In genomic region chr12:29998895-29999294, GRCm38 (mm10) we compare ENCODE assay signal across 25 mouse cellular contexts.
DNase-seq lines count a peak whose midpoint lies in the region; ATAC-seq and TF ChIP-seq lines count a peak whose summit lies in the region.
"Had no signal": no experiment of that assay in that cellular context is flagged by ENCODE, and none has a peak within 500 bp of the region (broad histone marks: within the 10 kb centered on the region; RNA-seq: fewer than 3 reads in every experiment).

No protein-coding gene starts in this region.

- H3K4me1 ChIP-seq in lung, postnatal 0 days (ENCODE audit: insufficient read depth, low read depth, low read length) = no peaks in the 10 kb centered on the region
- peaks cover 9% of the 10 kb centered on the region for H3K4me1 ChIP-seq in embryonic fibroblast, embryonic 13.5 days (ENCODE audit: control insufficient read depth, insufficient read depth, low read length)
- H3K4me1 ChIP-seq in forebrain, embryonic 16.5 days (replicated peaks; ENCODE audit: control insufficient read depth, insufficient read depth, low read length) = peaks cover 5% of the 10 kb centered on the region
- H3K4me1 ChIP-seq: embryonic facial prominence, embryonic 10.5 days; embryonic facial prominence, embryonic 12.5 days had no signal

- no peak overlapping the region for H3K9ac ChIP-seq in lung, postnatal 0 days (replicated peaks; ENCODE audit: low read depth)
- H3K9ac ChIP-seq in forebrain, embryonic 16.5 days (replicated peaks; ENCODE audit: low read depth, low read length) = no peak overlapping the region
- H3K9ac ChIP-seq: embryonic facial prominence, embryonic 12.5 days; forebrain, embryonic 13.5 days; forebrain, embryonic 15.5 days had no signal

- peak; percentile 45; the same call in 1 of the 2 replicates for TF ChIP-seq EP300 in lung, postnatal 0 days (IDR thresholded peaks at IDR 0.05)

- H3K9me3 ChIP-seq in lung, postnatal 0 days (ENCODE audit: low read length) = no peaks in the 10 kb centered on the region
- H3K9me3 ChIP-seq in forebrain, embryonic 16.5 days (ENCODE audit: control insufficient read depth, low read length) = no peaks in the 10 kb centered on the region
- H3K9me3 ChIP-seq: embryonic facial prominence, embryonic 10.5 days; embryonic facial prominence, embryonic 12.5 days; forebrain, embryonic 13.5 days; forebrain, embryonic 15.5 days had no signal

- TF ChIP-seq CTCF in lung, postnatal 0 days (IDR thresholded peaks at IDR 0.05) = no peak
- TF ChIP-seq CTCF in embryonic fibroblast, embryonic 13.5 days (IDR thresholded peaks at IDR 0.05; ENCODE audit: borderline replicate concordance, insufficient read depth, low read length) = no peak

- TF ChIP-seq POLR2A in embryonic fibroblast, embryonic 13.5 days (IDR thresholded peaks at IDR 0.05; ENCODE audit: low read depth, low read length) = no peak

- H3K27me3 ChIP-seq in lung, postnatal 0 days (replicated peaks; ENCODE audit: insufficient read depth, low read length) = no peaks in the 10 kb centered on the region
- no peaks in the 10 kb centered on the region for H3K27me3 ChIP-seq in forebrain, embryonic 16.5 days (replicated peaks; ENCODE audit: control insufficient read depth, insufficient read depth, low read length)
- H3K27me3 ChIP-seq: CH12.LX; embryonic facial prominence, embryonic 12.5 days; forebrain, embryonic 13.5 days; forebrain, embryonic 15.5 days had no signal

- peak; percentile 28 for DNase-seq in lung, postnatal 0 days (ENCODE audit: low spot score)
- DNase-seq in lung, postnatal 4 days = no peak
- DNase-seq in NIH3T3 (ENCODE audit: low read depth) = peak; percentile 40
- DNase-seq in layer of hippocampus, adult 9-11 months = no peak
- DNase-seq in heart, adult 11 months = no peak
- DNase-seq: adrenal gland, adult 8-10 months; adrenal gland, postnatal 14 days; adrenal gland, postnatal 36 days; B cell, adult 2 months; cerebellum, adult 11-12 months; cerebellum, adult 2 months; cerebellum, adult 9-10 months; cerebellum, postnatal 10 days; cerebellum, postnatal 25 days had no signal

- H3K4me2 ChIP-seq in lung, postnatal 0 days (replicated peaks; ENCODE audit: low read depth, low read length) = no peak overlapping the region
- no peak overlapping the region for H3K4me2 ChIP-seq in forebrain, embryonic 16.5 days (ENCODE audit: low read length)
- H3K4me2 ChIP-seq: embryonic facial prominence, embryonic 12.5 days; forebrain, embryonic 13.5 days; forebrain, embryonic 15.5 days had no signal

- no peak overlapping the region for H3K4me3 ChIP-seq in lung, postnatal 0 days (ENCODE audit: low read depth, low read length)
- H3K4me3 ChIP-seq in embryonic fibroblast, embryonic 13.5 days (ENCODE audit: insufficient read depth, low read length) = no peak overlapping the region
- H3K4me3 ChIP-seq in forebrain, embryonic 16.5 days (replicated peaks; ENCODE audit: low read length) = no peak overlapping the region
- H3K4me3 ChIP-seq: embryonic facial prominence, embryonic 10.5 days; embryonic facial prominence, embryonic 12.5 days; erythroblast, embryonic 14.5 days; forebrain, embryonic 13.5 days; forebrain, embryonic 15.5 days had no signal

- peak; percentile 54 for ATAC-seq in lung, postnatal 0 days
- no peak for ATAC-seq in forebrain, embryonic 16.5 days
- ATAC-seq: activated CD4-positive, CD25-positive, alpha-beta regulatory T cell, adult 4 months; CD4-positive, CD25-positive, alpha-beta regulatory T cell, adult 4 months; forebrain, embryonic 13.5 days; forebrain, embryonic 15.5 days had no signal

- 75% methylated on average over 5 of the region's 5 CpGs for WGBS in lung, postnatal 0 days
- 90% methylated on average over 5 of the region's 5 CpGs for WGBS in forebrain, embryonic 16.5 days

- no peak overlapping the region for H3K27ac ChIP-seq in lung, postnatal 0 days (ENCODE audit: low read length)
- H3K27ac ChIP-seq in embryonic fibroblast, embryonic 13.5 days (ENCODE audit: insufficient read depth, low read length) = peak overlapping the region; percentile 70
- H3K27ac ChIP-seq in forebrain, embryonic 16.5 days (ENCODE audit: low read length) = no peak overlapping the region
- H3K27ac ChIP-seq: embryonic facial prominence, embryonic 10.5 days; embryonic facial prominence, embryonic 12.5 days; forebrain, embryonic 13.5 days; forebrain, embryonic 15.5 days had no signal

- peaks cover 34% of the 10 kb centered on the region for H3K36me3 ChIP-seq in lung, postnatal 0 days (ENCODE audit: insufficient read depth, low read length)
- H3K36me3 ChIP-seq in forebrain, embryonic 16.5 days (ENCODE audit: control insufficient read depth, insufficient read depth) = peaks cover 61% of the 10 kb centered on the region
- H3K36me3 ChIP-seq: G1E had no signal

Comparison
In these comparisons a context has a peak if more than half of its experiments do, and no peak if none do; other contexts are left out.
1. DNase-seq: peak in lung, postnatal 0 days (single experiment) and NIH3T3 (single experiment); none in lung, postnatal 4 days (0 of 2), layer of hippocampus, adult 9-11 months (single experiment) and heart, adult 11 months (single experiment).